Mouse (Mus musculus) C2C12 (cell line): Measurements from ENCODE around the gene Col18a1.

Source experiments
- CTCF ChIP-seq: IDR thresholded peaks from one replicate; pipeline ENCODE4 v1.5.1; 2011; ENCODE audit not compliant: control insufficient read depth, insufficient read depth, insufficient read length
- MAX ChIP-seq: IDR thresholded peaks from one replicate; pipeline ENCODE4 v1.6.1; 2011; ENCODE audit warnings: mild to moderate bottlenecking, control low read depth
- MYOD1 ChIP-seq: IDR thresholded peaks from one replicate; pipeline ENCODE4 v1.6.1; 2011; ENCODE audit warnings: low read depth; ENCODE audit not compliant: control insufficient read depth, insufficient read length

DNA sequence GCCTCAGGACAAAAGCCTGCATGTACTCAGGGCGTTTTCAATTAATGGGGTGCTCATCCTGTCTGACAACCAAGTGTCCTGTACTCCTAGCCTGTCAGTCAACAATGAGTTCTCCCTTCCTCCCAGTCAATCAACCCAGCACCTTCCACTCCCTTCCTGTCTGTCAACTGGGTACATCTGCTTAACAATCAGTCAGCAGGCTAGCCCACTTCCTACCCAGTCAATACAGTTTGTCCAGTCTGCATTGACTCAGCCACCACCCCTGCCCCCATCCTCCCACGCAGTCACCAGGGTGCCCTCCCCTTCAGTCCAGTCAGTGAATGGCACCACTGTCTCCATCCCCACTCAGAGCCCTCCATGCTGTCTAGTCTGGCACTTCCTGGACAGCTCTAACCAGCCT is 32.9 kb upstream of the Col18a1 start:
- TF ChIP-seq MYOD1 (no peak), CTCF (no peak), MAX (no peak)
